Mouse (Mus musculus): ENCODE results near the gene Kxd1.

- TF ChIP-seq GATA1 (IDR thresholded peaks at IDR 0.05; ENCODE audit: borderline replicate concordance, low read length) (no peak), FLI1 (IDR thresholded peaks at IDR 0.05; ENCODE audit: low read length) (no peak)
Observed at GRCm38 (mm10) chr8:70495001-70495770, 32.6 kb downstream of the Kxd1 start.

Measured in megakaryocyte, embryonic 14.5 days (primary cell).